Mouse (Mus musculus): ENCODE data around the gene Sh2d4b.

Sh2d4b gene

GRCm38 (mm10) chr14:40906770-40907169 is 13.7 kb upstream of the Sh2d4b start:
- no peak for DNase-seq (ENCODE audit: low spot score in 2 of 2)

GRCm38 (mm10) chr14:40905813-40906212 is 12.7 kb upstream of the Sh2d4b start:
- DNase-seq (ENCODE audit: low spot score in 2 of 2) = no peak

GRCm38 (mm10) chr14:40902307-40903055 is 9.4 kb upstream of the Sh2d4b start:
- no peak for DNase-seq (ENCODE audit: low spot score in 2 of 2)

- DNase-seq (ENCODE audit: low spot score in 2 of 2) = no peak
These were observed 7.2 kb upstream of the Sh2d4b start for GRCm38 (mm10) chr14:40900267-40900666.

- DNase-seq (ENCODE audit: low spot score in 2 of 2) = no peak
These were observed 4.8 kb upstream of the Sh2d4b start for GRCm38 (mm10) chr14:40897916-40898315.

GRCm38 (mm10) chr14:40895681-40896080 is 2.6 kb upstream of the Sh2d4b start:
- no peak for DNase-seq (ENCODE audit: low spot score in 2 of 2)

GRCm38 (mm10) chr14:40894576-40895247 is 1.6 kb upstream of the Sh2d4b start:
- peak; percentile 71 to 81 for DNase-seq (ENCODE audit: low spot score in 2 of 2)

GRCm38 (mm10) chr14:40893884-40894283 is 818 bp upstream of the Sh2d4b start:
- no peak for DNase-seq (ENCODE audit: low spot score in 2 of 2)

- DNase-seq (ENCODE audit: low spot score in 2 of 2) = no peak
These were observed 690 bp downstream of the Sh2d4b start for GRCm38 (mm10) chr14:40892326-40892825.

GRCm38 (mm10) chr14:40891506-40891905 is 1.6 kb downstream of the Sh2d4b start:
- DNase-seq (ENCODE audit: low spot score in 2 of 2) = no peak

- no peak for DNase-seq (ENCODE audit: low spot score in 2 of 2)
These were observed 3.4 kb downstream of the Sh2d4b start for GRCm38 (mm10) chr14:40889704-40890103.

- DNase-seq (ENCODE audit: low spot score in 2 of 2) = no peak
These were observed 3.9 kb downstream of the Sh2d4b start for GRCm38 (mm10) chr14:40889181-40889580.

GRCm38 (mm10) chr14:40886428-40887202 is 6.5 kb downstream of the Sh2d4b start:
- DNase-seq (ENCODE audit: low spot score in 2 of 2) = no peak

GRCm38 (mm10) chr14:40885752-40886151 is 7.3 kb downstream of the Sh2d4b start:
- no peak for DNase-seq (ENCODE audit: low spot score in 2 of 2)

- DNase-seq (ENCODE audit: low spot score in 2 of 2) = no peak
These were observed 7.8 kb downstream of the Sh2d4b start for GRCm38 (mm10) chr14:40885225-40885624.

GRCm38 (mm10) chr14:40874565-40874964 is 18.5 kb downstream of the Sh2d4b start:
- DNase-seq (ENCODE audit: low spot score in 2 of 2) = no peak

GRCm38 (mm10) chr14:40873961-40874360 is 19.1 kb downstream of the Sh2d4b start:
- DNase-seq (ENCODE audit: low spot score in 2 of 2) = no peak

GRCm38 (mm10) chr14:40870598-40870997 is 22.5 kb downstream of the Sh2d4b start:
- no peak for DNase-seq (ENCODE audit: low spot score in 2 of 2)

- no peak for DNase-seq (ENCODE audit: low spot score in 2 of 2)
These were observed 28.1 kb downstream of the Sh2d4b start for GRCm38 (mm10) chr14:40864811-40865514.

- no peak for DNase-seq (ENCODE audit: low spot score in 2 of 2)
These were observed 29.4 kb downstream of the Sh2d4b start for GRCm38 (mm10) chr14:40863659-40864058.

GRCm38 (mm10) chr14:40863022-40863421 is 30.0 kb downstream of the Sh2d4b start:
- no peak for DNase-seq (ENCODE audit: low spot score in 2 of 2)

GRCm38 (mm10) chr14:40852978-40853377 is 40.1 kb downstream of the Sh2d4b start:
- DNase-seq (ENCODE audit: low spot score in 2 of 2) = no peak
